Mouse (Mus musculus) bone marrow, adult 2 months (tissue): ENCODE results near the gene 1700024P04Rik.

Experiments used
- CTCF ChIP-seq: fragments of 200-500 bp; IDR thresholded peaks from 2 replicates; pipeline ENCODE4 v1.5.1; 2011; ENCODE audit warnings: low read length, control low read depth; ENCODE audit not compliant: control insufficient read depth, insufficient read depth
- POLR2A ChIP-seq: fragments of 200-500 bp; IDR thresholded peaks from 2 replicates; pipeline ENCODE4 v1.6.1; 2011; ENCODE audit warnings: low read depth, mild to moderate bottlenecking, control low read depth, low read length, borderline replicate concordance; ENCODE audit not compliant: control insufficient read depth

GRCm38 (mm10) chr13:98946434-98946833, 37.9 kb downstream of the 1700024P04Rik start:
- no peak for TF ChIP-seq CTCF
- no peak for TF ChIP-seq POLR2A
